Mouse (Mus musculus): ENCODE results near the gene Kcnk1. TPM values are rescaled to one million over a fixed set of nuclear protein-coding genes. Genes with fewer than 3 reads are reported as not detected.

The Kcnk1 gene
- polyA plus RNA-seq, 1 experiment from 2014 or later: 65.6 TPM

GRCm38 (mm10) chr8:126063832-126064409 is 69.0 kb downstream of the Kcnk1 start:
- WGBS: 74% methylated on average over 9 of the region's 9 CpGs
- no peaks in the 10 kb centered on the region for H3K4me1 ChIP-seq (replicated peaks; ENCODE audit: control insufficient read depth, insufficient read depth)
- no peak overlapping the region for H3K4me2 ChIP-seq (replicated peaks; ENCODE audit: low read depth)
- H3K9me3 ChIP-seq (ENCODE audit: control insufficient read depth, low read length): no peaks in the 10 kb centered on the region
- no peak for DNase-seq (ENCODE audit: low spot score)
- TF ChIP-seq CTCF (IDR thresholded peaks at IDR 0.05; ENCODE audit: low read depth) (no peak), EP300 (optimal IDR thresholded peaks at IDR 0.05) (no peak)
- no peaks in the 10 kb centered on the region for H3K27me3 ChIP-seq (ENCODE audit: control insufficient read depth, insufficient read depth, low read length)
- no peaks in the 10 kb centered on the region for H3K36me3 ChIP-seq (ENCODE audit: control insufficient read depth, insufficient read depth, low read length)
- no peak for ATAC-seq (ENCODE audit: low FRiP score, low TSS enrichment)
- H3K9ac ChIP-seq (ENCODE audit: low read length): no peak overlapping the region
- H3K27ac ChIP-seq (replicated peaks): no peak overlapping the region
- no peak overlapping the region for H3K4me3 ChIP-seq (ENCODE audit: low read depth, low read length)

DNA sequence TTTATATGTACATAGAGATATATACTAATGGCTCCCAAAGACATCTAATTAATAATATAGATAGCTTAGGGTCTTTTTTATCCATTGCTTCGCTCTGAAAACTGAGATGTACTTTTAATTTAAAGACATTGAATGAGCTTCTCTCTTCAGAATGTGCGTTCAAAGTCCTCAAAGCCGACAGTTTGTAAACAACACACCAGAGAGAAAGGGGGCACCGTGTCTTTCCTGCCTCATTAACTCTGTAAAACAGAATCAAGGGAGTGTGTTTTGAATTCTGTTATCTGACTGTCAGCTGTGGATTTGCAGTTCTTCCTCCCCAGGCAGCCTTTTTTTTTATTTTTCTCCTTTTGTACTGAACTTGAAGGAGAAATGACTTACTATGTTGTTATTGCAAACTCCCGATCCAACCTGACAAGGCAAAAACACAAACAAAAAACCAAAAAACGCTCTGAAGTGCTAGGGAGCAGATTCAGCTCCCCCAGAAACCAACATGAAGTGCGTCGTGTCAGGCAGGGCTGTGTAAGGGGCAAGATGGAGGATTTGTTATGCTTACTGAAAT is 69.7 kb downstream of the Kcnk1 start:
- TF ChIP-seq EP300 (optimal IDR thresholded peaks at IDR 0.05): no peak
- no peak for TF ChIP-seq CTCF (IDR thresholded peaks at IDR 0.05; ENCODE audit: low read depth)
- no peaks in the 10 kb centered on the region for H3K9me3 ChIP-seq (ENCODE audit: control insufficient read depth, low read length)
- 47% methylated on average over 8 of the region's 8 CpGs for WGBS
- H3K36me3 ChIP-seq (ENCODE audit: control insufficient read depth, insufficient read depth, low read length): no peaks in the 10 kb centered on the region
- DNase-seq (ENCODE audit: low spot score) (no peak), ATAC-seq (ENCODE audit: low FRiP score, low TSS enrichment) (no peak)
- no peak overlapping the region for H3K9ac ChIP-seq (ENCODE audit: low read length)
- H3K27me3 ChIP-seq (ENCODE audit: control insufficient read depth, insufficient read depth, low read length): no peaks in the 10 kb centered on the region
- no peak overlapping the region for H3K4me3 ChIP-seq (ENCODE audit: low read depth, low read length)
- no peak overlapping the region for H3K27ac ChIP-seq (replicated peaks)
- no peaks in the 10 kb centered on the region for H3K4me1 ChIP-seq (replicated peaks; ENCODE audit: control insufficient read depth, insufficient read depth)
- H3K4me2 ChIP-seq (replicated peaks; ENCODE audit: low read depth): no peak overlapping the region

DNA sequence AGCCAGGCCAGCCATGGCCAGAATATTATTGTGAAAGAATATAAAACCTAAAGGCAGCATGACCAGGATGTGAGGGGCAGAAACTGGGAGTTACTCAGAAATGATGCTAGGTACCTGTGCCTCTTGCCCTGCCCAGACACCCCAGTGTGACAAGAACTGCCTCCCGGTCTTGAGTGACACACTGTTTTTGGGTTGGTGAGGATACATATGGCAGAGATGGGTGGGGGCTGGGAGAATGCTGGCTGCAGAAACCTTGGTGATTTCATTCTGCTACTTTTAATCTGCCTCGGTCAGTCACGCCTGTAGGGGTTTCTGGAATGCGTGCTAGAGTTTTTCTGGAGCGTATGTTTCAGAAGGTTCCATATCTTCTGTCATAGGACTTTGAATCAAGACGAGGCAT is 72.3 kb downstream of the Kcnk1 start:
- no peaks in the 10 kb centered on the region for H3K27me3 ChIP-seq (ENCODE audit: control insufficient read depth, insufficient read depth, low read length)
- no peak overlapping the region for H3K4me3 ChIP-seq (ENCODE audit: low read depth, low read length)
- no peak overlapping the region for H3K4me2 ChIP-seq (replicated peaks; ENCODE audit: low read depth)
- H3K9me3 ChIP-seq (ENCODE audit: control insufficient read depth, low read length): no peaks in the 10 kb centered on the region
- DNase-seq (ENCODE audit: low spot score) (no peak), ATAC-seq (ENCODE audit: low FRiP score, low TSS enrichment) (no peak)
- WGBS: 46% methylated on average over 6 of the region's 6 CpGs
- TF ChIP-seq CTCF (IDR thresholded peaks at IDR 0.05; ENCODE audit: low read depth) (no peak), EP300 (optimal IDR thresholded peaks at IDR 0.05) (no peak)
- no peak overlapping the region for H3K9ac ChIP-seq (ENCODE audit: low read length)
- H3K36me3 ChIP-seq (ENCODE audit: control insufficient read depth, insufficient read depth, low read length): no peaks in the 10 kb centered on the region
- H3K27ac ChIP-seq (replicated peaks): no peak overlapping the region
- H3K4me1 ChIP-seq (replicated peaks; ENCODE audit: control insufficient read depth, insufficient read depth): no peaks in the 10 kb centered on the region

DNA sequence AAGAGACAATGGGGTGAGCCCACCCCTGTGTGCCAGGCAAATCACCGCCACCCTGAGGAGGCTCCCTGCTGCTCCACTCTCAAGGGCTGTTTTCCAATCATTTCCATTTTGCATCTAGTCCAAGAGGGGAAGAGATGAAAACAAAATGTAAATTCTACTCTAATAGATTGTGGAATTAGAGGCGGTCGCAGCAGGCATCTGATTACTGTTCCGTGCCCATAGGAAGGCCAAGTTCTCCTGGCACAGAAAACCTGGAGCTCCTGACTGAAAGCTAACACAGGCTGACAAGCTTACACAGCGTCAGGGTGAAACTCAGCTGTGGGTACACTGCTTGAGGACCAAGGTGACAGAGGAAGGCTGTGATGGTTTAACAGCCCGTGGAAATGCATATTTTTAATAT is 73.2 kb downstream of the Kcnk1 start:
- Histone ChIP-seq H3K9ac (ENCODE audit: low read length) (no peak overlapping the region), H3K4me1 (replicated peaks; ENCODE audit: control insufficient read depth, insufficient read depth) (no peaks in the 10 kb centered on the region)

GRCm38 (mm10) chr8:126072678-126073077 is 77.7 kb downstream of the Kcnk1 start:
- no peak for TF ChIP-seq CTCF (IDR thresholded peaks at IDR 0.05; ENCODE audit: low read depth)
- TF ChIP-seq EP300 (optimal IDR thresholded peaks at IDR 0.05): no peak
- ATAC-seq (ENCODE audit: low FRiP score, low TSS enrichment) (no peak), DNase-seq (ENCODE audit: low spot score) (no peak)
- H3K27me3 ChIP-seq (ENCODE audit: control insufficient read depth, insufficient read depth, low read length): no peaks in the 10 kb centered on the region
- no peaks in the 10 kb centered on the region for H3K9me3 ChIP-seq (ENCODE audit: control insufficient read depth, low read length)
- no peak overlapping the region for H3K4me3 ChIP-seq (ENCODE audit: low read depth, low read length)
- WGBS: 81% methylated on average over 5 of the region's 5 CpGs
- no peak overlapping the region for H3K27ac ChIP-seq (replicated peaks)
- no peaks in the 10 kb centered on the region for H3K36me3 ChIP-seq (ENCODE audit: control insufficient read depth, insufficient read depth, low read length)
- H3K4me2 ChIP-seq (replicated peaks; ENCODE audit: low read depth): no peak overlapping the region
- no peak overlapping the region for H3K9ac ChIP-seq (ENCODE audit: low read length)
- H3K4me1 ChIP-seq (replicated peaks; ENCODE audit: control insufficient read depth, insufficient read depth): no peaks in the 10 kb centered on the region

More for the DNA sequence above, 73.2 kb downstream of the Kcnk1 start:
- WGBS: 85% methylated on average over 6 of the region's 6 CpGs
- no peak for DNase-seq (ENCODE audit: low spot score)
- TF ChIP-seq CTCF (IDR thresholded peaks at IDR 0.05; ENCODE audit: low read depth) (no peak), EP300 (optimal IDR thresholded peaks at IDR 0.05) (no peak)
- Histone ChIP-seq H3K36me3 (ENCODE audit: control insufficient read depth, insufficient read depth, low read length) (no peaks in the 10 kb centered on the region), H3K4me2 (replicated peaks; ENCODE audit: low read depth) (no peak overlapping the region), H3K9me3 (ENCODE audit: control insufficient read depth, low read length) (no peaks in the 10 kb centered on the region), H3K27me3 (ENCODE audit: control insufficient read depth, insufficient read depth, low read length) (no peaks in the 10 kb centered on the region), H3K27ac (replicated peaks) (no peak overlapping the region), H3K4me3 (ENCODE audit: low read depth, low read length) (no peak overlapping the region)
- ATAC-seq (ENCODE audit: low FRiP score, low TSS enrichment): no peak

DNA sequence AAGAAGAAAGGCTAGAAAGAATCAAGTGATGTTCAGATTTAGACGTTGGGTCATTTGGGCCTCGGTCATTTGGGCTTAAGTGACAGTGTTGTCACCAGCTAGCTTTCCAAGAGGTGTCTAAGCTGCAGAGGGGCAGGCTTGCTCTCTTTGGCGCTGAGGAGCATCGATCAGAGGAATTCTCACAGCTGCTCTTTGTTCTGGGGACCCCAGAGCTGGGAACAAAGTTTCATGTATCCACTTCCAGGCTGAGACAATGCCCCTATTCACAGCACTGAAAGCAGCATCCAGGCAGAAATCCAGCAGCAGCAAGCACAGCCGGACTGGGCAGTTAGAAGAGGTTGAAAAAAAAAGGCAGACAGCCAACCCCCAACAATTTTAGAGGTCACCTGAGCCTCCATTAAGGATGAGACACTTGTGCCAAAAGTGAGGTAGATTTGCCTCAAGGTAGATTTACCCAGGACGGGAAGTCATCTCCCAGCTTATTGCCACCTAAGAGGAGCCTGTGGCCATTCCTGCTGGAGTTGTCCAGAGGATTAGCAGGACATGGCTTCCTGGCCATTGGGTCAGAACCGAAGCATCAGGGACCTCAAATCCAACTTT is 78.3 kb downstream of the Kcnk1 start:
- H3K36me3 ChIP-seq (ENCODE audit: control insufficient read depth, insufficient read depth, low read length): no peaks in the 10 kb centered on the region
- no peak overlapping the region for H3K9ac ChIP-seq (ENCODE audit: low read length)
- 52% methylated on average over 7 of the region's 7 CpGs for WGBS
- H3K9me3 ChIP-seq (ENCODE audit: control insufficient read depth, low read length): no peaks in the 10 kb centered on the region
- H3K4me3 ChIP-seq (ENCODE audit: low read depth, low read length): no peak overlapping the region
- no peaks in the 10 kb centered on the region for H3K27me3 ChIP-seq (ENCODE audit: control insufficient read depth, insufficient read depth, low read length)
- H3K27ac ChIP-seq (replicated peaks): no peak overlapping the region
- TF ChIP-seq CTCF (IDR thresholded peaks at IDR 0.05; ENCODE audit: low read depth) (no peak), EP300 (optimal IDR thresholded peaks at IDR 0.05) (no peak)
- no peak for ATAC-seq (ENCODE audit: low FRiP score, low TSS enrichment)
- H3K4me1 ChIP-seq (replicated peaks; ENCODE audit: control insufficient read depth, insufficient read depth): no peaks in the 10 kb centered on the region
- DNase-seq (ENCODE audit: low spot score): no peak
- no peak overlapping the region for H3K4me2 ChIP-seq (replicated peaks; ENCODE audit: low read depth)
